Mouse (Mus musculus): ENCODE data around the gene Chp1. TPM values are rescaled to one million over a fixed set of nuclear protein-coding genes. Genes with fewer than 3 reads are reported as not detected.
"Not testable (repeated sequence)": the region's sequence is repeated elsewhere in the genome, so short reads cannot be mapped to it uniquely, and the experiment has no call there.

Chp1 gene
- total RNA-seq, 4 experiments from 2014 or later, result 148 to 177 (median 173) TPM

DNA sequence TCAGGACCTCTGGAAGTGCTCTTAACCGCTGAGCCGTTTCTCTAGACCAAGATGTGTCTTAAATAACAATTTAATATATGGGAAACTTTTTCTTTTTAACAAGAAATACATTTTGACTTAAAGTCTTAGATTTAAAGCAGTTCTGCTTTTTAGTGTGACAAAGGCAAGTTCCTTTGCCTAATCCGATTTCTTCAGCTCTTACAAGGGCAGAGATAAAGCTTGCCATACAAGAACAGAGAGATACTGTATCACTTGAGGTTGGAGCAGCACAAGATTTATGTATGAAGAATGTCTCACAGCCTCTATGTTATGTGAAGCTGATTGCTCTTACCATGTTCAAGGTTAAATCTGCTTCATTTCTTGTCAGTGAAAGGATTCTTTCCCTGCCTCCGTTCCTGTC, 17.8 kb downstream of the Chp1 start:
- no peak for DNase-seq (ENCODE audit: low spot score in 2 of 2)

DNA sequence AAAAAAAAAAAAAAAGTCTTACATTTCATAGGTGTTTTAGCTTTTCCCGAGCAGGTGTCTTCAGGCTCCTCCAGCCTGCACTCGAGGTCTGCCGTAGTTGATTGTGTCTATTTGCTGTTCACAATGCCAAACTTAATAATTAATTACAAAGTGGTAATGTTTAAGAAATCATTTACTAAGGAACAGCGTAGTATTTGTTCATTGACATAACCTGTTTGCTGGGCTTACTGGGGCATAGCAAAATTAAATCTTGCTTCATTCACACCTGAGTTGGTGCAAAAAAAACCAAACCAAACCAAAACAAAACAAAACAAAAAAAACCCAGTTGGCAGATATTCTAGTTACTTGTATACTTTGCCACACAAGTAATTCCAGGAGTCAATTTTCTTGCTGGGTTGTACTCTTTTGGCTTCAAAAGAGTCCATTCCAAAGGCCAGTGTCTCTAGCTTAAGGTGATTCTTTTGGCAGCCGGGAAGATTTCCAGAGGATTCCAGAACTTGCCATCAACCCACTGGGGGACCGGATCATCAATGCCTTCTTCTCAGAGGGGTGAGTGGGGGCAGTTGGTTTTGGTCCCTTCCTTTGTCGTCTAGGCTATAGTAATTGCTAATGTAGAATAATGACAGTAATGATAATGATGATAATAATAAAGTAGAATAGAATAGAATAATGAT, 18.8 kb downstream of the Chp1 start:
- DNase-seq (ENCODE audit: low spot score in 2 of 2), result no peak

DNA sequence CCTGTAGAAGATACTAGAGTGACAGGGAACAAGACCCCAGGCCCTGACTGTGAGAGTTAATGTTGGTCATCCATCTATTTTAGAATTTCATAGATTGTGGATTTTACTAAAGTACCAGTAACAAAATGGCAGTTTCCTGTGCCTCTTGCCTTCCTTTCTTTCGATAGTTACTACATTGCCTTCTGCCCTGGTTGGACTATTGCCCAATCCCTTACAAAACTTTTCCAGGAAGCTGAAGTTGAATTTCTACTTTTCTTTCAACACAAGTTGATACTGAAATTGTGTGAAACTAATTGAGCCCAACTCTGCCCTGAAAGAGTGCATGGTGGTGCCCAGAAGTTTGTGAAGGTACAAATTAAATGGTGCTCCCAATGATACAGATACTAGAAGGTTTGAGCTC, 25.0 kb downstream of the Chp1 start:
- no peak for DNase-seq (ENCODE audit: low spot score in 2 of 2)

DNA sequence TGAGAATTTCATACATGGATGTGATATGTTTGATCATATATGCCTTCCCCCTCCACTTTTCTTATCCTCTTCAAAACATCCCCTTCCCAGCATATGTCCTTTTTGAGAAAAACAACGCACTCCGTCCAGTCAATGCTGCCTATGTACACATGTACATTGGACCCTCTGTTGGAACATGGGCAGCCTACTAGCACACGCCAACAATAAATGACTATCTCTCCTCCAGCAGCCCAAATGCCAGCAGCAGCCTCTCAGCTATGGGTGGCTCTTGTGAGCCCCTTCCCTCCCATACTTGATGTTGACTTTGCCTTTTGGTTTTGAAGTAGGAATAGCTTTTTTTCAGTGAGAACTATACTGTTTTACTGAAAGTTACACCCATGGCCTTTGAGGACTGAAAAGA, 34.1 kb downstream of the Chp1 start:
- DNase-seq (ENCODE audit: low spot score in 2 of 2), result no peak

DNA sequence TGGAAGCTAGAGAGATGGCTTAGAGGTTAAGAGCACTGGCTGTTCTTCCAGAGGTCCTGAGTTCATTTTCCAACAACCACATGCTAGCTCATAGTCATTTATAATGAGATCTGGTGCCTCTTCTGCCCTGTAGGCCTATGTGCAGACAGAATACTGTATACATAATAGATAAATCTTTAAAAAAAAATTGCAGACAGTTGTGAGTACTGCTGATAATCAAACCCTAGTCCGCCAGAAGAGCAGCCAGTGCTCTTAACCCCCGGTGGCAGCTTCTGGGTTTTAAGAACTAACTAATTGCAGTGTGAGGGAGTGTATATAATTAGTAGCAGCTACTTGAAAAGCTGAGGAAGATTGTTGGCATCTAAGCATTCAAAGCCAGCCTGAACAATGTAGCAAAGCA, 35.9 kb downstream of the Chp1 start:
- no peak for DNase-seq (ENCODE audit: low spot score in 2 of 2)

DNA sequence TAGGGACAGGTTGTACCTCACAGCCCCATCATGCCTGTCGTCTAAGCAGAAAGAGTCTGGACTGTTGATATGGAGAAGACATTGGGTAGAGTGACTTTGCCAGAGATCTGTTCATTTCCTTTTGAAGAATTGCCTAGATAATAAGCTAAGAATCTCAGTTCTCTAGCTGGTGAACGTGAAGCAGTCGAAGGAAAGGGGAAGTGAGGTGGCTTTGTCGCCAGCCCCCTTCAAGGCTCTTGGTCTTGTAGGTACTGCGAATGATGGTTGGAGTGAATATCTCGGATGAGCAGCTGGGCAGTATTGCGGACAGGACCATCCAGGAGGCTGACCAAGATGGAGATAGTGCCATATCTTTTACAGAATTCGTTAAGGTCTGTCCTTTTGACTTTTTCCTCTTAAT, 36.8 kb downstream of the Chp1 start:
- DNase-seq (ENCODE audit: low spot score in 2 of 2), result no peak

DNA sequence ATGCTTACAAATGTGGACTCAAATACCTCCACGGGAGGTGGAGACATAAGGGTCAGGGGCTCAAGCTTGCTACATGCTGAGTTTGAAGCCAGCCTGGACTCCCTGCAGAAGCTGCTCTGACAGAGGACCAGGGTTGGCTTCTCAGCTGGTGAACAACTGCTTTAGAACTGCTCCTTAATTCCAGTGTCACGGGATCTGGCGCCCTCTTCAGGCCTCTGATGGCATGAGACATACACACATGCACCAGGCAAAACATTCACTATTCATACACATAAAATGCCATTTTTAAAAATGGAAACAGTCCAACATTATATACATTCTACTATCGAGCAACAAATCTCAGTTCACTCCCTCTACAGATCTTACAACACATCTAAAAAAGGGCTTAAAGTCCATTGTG, 39.9 kb downstream of the Chp1 start:
- DNase-seq (ENCODE audit: low spot score in 2 of 2), result no peak

DNA sequence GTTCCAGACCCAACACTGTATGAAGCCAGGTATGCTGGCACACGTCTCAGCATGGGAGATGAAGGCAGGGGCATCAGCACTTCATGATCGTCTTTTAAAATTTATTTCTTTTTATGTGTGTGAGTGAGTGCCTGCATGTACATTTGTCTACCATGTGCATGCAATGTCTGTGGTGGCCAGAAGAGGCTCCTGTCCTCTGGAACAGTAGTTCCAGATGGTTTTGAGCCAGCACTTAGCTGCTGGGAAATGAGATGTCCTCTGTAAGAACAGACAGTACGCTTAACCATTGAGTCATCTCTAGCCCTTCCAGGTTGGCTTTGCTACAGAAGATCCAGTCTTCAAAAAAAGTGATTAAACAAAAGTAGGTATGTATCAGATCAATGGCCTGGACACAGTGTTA, 43.8 kb downstream of the Chp1 start:
- no peak for DNase-seq (ENCODE audit: low spot score in 2 of 2)

DNA sequence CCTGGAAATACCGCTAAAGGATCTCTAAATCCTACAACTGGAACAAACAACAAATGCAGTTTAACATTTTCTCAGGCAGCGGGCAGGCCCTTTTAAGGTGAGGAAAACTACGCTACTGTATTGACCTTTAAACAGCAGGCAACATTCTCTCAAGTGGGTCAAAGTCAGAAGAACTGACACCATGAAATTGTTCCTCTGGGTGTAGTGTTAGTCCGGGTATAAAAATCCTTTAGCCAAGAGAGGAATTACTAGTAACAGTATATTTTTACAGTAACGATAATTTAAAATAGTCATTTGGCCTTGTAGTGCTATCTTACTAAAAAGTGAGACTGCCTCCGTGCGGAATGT, 46.2 kb downstream of the Chp1 start:
- DNase-seq (ENCODE audit: low spot score in 2 of 2), result no peak

DNA sequence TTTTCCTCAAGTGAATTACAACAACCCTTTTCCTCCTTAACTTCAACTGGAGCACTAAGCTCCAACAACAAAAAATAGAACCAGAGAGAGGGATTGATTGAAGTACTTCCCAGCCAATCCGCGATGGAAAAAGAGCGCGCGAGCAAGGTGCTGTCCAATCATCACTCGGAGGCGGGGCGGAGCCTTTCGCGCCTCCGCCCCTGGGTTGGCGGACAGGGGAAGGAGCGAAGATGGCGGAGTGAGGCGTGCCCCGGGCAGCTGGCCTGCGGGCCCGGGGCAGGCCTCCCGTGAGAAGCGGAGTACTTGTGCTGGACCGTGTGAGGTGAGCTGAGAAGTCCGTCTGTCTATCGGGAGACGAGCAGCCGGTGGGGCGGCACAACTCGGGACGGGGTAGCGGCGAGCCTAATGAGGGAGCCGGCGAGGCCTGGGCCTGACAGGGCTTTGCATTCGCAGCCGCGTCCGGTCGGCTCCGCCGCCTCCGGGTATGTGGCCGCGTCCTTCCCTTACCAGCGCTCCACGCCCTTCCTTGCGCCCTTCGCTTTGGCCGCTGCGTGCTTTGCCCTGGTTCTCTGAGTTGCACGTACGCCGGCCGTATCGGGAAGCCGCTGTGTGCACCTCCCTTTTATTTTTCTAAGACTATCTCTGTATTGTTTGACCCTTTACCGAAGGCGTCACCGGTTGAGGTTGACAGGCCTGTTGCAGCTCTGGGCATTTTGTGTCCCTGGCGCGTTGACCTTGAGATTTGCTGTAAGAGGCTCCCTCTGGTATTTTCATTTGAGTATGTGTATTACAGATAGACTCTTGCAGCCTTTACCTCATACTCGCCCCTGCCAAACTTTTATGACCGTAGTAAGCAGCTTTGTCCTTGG, 46.9 kb downstream of the Chp1 start:
- peak; percentile 95 to 98 for DNase-seq (ENCODE audit: low spot score in 2 of 2)

DNA sequence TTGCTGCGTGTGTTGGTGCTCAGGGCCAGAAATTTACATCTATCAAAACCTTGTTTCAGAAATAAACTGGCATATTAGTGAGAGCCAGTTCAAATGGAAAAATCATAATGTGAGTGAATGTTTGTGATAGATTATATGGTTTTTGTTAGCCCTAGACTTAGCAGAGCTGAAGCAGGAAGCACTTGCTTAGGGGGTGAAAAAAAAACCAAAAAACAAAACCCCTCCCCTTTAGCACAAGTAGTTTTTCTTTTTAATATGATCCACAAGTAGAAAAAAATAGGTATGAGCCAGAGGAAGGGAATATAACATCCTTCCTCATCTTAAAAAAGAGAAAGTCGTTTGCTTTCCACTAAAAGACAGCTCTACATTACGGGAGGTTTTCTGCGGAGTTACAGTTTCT, 47.8 kb downstream of the Chp1 start:
- DNase-seq (ENCODE audit: low spot score in 2 of 2), result no peak

DNA sequence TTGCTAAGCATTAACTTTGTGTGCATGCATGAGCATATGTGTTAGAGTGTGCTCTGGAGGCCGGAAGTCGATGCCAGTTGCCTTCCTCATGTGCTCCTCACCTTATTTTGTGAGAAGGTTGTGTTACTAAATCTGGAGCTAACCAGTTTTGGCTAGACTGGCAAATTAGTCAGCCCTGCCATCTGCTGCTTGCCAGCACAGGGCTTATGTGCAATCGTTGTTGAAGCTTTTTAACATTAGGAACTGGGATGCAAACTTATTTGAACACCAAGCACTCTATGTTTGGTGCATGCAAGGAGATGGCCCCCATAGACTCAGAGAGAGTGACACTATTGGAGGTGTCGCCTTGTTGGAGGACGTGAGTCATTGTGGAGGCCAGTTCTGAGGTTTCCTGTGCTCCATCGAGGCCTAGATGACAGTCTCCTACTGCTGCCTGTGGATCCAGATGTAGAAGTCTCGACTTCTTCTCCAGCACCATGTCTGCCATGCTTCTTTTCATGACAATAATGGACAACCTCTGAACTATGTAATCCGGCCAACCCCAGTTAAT, 49.4 kb downstream of the Chp1 start:
- DNase-seq (ENCODE audit: low spot score in 2 of 2), result peak; percentile 63 to 70

DNA sequence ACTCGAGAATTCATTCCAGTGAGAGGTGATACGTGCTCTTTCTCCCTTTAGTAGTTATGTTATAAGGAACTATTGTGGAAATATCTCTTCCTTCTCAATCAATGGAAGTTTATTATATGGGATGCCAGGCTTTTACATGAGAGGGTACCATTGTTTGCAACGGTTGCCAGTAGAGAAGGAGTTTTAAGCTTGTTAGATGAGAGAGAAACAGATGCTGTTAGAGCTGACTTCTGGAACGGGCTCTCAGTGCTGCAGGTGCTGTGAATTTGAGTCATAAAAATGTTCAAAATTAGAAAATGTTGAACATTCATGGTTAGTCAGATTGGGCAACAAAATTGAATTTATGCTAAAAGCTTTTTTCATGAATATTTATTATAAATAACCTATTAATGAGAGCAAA, 53.5 kb downstream of the Chp1 start:
- DNase-seq (ENCODE audit: low spot score in 2 of 2), result peak; percentile 37 to 38

DNA sequence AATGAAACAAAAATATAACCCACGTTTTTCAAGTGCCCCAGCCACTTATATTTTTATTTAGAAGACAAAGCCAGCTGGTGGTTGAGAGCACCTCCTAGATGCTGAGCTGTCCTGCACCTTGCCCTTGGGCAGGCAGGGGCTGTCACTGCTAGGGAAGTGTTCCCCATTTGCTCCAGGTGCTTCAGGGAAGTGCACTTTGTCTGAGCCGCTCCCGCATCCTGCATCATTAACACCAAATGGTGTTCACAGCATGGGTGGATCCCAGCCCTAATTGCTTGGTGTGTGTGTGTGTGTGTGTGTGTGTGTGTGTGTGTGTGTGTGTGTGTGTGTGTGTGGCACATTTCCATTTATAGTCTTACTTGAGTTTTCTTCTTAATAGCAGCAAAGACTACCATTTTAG, 54.1 kb downstream of the Chp1 start:
- DNase-seq (ENCODE audit: low spot score in 2 of 2), result not testable (repeated sequence)

DNA sequence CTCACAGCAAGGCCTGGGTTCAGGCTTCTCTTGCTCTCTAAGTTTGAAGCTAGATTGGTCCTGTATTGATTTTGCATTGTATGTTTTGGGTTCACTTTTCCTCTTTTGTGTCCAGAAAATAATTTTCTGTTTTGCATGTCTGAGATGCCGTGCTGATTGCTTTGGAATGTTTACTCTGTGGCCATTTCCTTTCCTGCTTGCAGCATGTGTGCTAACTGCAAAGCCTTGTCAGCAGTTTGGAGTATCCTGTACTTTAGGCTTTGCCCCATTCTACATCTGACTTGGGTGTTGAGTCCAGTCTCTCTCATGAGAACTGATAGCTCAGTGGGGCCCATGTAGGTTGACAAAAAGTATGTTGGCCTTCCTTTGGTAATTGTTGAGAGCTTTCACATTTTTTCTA, 55.0 kb downstream of the Chp1 start:
- DNase-seq (ENCODE audit: low spot score in 2 of 2), result no peak

DNA sequence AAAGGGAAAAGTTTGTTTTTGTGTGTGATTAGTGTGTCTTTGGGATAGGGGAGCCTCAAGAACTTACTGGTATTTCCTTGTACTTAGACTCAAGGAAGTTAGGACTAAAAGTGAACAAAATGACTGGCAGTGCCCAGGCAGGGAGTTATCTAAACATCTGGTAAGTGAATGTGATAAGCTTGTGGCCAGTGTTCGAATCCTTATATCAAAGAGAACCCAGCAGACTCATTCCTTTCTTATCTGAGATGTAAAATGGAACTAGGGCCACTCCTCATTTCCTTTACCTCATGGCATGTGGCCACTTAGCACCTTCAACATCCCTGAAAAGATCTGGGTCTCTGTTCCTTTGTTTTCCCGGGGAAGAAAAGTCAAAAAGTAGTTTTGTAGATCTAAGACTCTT, 56.4 kb downstream of the Chp1 start:
- no peak for DNase-seq (ENCODE audit: low spot score in 2 of 2)

DNA sequence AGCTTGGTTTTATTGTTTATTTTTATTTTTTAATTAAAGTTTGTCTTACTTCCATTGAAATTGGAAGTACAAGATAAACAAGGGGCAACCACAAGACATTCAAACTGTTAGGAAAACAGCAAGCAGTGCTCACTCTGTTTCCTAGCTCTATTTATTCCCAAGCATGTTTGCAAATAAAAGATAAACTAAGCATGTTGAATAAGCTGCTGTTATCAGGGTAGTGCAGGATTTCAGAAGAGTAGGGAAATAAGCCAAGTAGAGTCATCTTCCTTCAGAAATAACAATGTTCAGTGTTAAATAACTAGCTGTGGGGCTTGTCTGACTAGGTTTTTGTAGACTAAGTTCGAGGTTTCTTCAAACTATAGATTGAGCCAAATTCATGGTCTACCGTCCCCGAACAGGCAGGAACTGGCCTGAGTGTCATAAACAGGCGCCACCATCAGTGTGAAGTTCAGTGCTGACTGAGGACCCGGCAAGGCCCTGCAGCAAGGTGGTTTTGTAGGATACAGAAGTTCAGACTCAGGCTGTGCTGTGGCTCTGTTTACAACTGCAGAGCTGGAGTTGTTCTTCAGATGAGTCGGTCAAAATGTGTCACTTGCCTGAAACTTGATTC, 58.0 kb downstream of the Chp1 start:
- DNase-seq (ENCODE audit: low spot score in 2 of 2), result no peak

DNA sequence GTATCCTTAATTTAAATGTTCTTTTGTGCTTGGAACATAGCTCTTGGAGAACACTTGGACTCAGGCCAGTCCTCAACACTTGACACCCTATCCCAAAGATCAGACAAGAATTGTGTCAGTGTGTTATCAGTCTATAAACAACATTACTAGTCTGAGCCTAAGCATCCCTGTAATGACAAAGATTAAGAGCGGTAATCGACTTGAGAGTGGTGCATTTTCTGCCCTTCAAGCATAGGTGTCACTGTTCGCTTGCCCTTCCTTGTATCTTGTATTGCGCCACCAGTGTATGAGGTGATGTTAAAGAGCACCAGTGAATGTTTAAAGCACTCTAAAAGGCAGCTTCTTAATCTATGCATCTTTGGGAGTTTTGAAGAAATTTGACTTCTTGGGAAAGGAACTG, 59.5 kb downstream of the Chp1 start:
- no peak for DNase-seq (ENCODE audit: low spot score in 2 of 2)

DNA sequence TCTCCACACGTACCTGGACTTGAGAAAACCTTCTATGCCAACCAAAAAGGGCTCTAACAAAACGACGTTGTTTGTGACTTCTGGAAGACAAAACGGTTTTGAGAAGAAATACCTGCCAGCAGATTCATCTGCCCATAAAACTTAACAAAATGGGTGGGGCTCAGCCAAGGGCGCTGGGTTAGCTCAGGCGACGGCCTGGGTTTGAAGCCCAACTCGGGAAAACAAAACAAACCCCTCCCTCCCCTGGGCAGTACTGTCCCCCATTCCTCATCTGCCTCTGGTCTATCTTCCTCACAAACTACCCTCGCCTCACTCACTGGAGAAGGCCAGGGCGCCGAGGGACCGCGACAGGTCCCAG, 70.3 kb downstream of the Chp1 start:
- DNase-seq (ENCODE audit: low spot score in 2 of 2), result no peak

DNA sequence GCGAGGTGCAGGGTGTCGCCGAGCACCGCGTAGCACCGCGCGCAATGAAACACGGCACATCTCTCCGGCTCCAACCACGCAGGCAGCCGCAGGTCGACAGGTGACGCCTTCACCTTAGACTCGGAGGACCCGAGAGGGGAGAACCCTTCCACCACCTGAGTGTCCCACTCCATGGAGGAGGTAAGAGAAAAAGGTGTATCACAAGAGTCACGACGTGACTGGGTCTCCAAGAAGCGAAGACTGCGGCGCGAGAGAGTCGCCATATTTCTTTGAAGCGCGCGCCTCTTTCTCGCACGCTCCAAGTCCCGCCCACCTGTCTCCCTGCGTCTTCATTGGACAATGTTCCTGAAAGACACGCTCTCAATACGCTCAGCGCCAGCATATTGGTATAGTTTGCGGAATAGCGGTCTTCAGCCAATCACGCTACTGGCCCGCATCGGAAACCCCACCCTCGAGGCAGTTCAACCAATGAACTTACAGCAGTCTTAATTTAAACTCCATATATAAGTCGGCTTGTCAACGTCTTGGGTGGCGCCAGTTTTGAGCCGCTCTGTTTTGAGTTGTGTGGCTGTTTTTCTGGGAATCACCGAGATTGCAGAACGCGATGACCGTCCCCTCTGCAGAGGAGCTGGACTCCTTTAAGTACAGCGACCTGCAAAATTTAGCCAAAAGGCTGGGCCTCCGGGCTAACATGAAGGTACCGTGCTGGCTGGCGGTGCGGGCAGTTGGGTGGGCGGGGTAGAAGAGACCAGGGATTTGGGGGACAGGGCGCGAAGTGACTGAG, 70.9 kb downstream of the Chp1 start, which contains the start of the genes Nusap1 and Oip5:
Nusap1 (plus strand) TSS at position 100 of the 784 bp plus-strand sequence.
Oip5 (minus strand) TSS at position 271 of the 784 bp plus-strand sequence.
- DNase-seq (ENCODE audit: low spot score in 2 of 2), result peak; percentile 93

DNA sequence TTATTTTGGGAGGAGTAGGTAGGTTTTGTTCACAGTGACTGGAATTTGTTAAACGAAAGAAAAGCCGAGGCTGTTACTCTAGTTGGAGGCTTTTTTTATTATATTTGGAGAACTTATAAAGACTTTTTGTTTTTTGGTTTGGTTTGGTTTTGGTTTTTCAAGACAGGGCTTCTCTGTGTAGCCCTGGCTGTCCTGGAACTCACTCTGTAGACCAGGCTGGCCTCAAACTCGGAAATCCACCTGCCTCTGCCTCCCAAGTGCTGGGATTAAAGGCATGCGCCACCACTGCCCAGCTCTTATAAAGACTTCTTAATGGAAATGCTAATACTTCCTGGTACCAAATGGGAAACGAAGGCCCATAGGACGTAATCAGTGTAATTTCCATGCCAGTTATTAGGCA, 71.5 kb downstream of the Chp1 start:
- DNase-seq (ENCODE audit: low spot score in 2 of 2), result not testable (repeated sequence)
